Mouse (Mus musculus): Measurements from ENCODE around the gene Cldn10. TPM values are rescaled to one million over a fixed set of nuclear protein-coding genes. Genes with fewer than 3 reads are reported as not detected.
A peak's percentile ranks its signal among the peaks of the same experiment; 100 is the strongest.
"Not testable (repeated sequence)": the region's sequence is repeated elsewhere in the genome, so short reads cannot be mapped to it uniquely, and the experiment has no call there.

The Cldn10 gene
- under 1 TPM in 1 of 2 experiments, not detected in 1; 0.14 TPM for total RNA-seq (2021)
- long read RNA-seq, experiment 1: 0 reads
- long read RNA-seq, experiment 2: 0 reads

- DNase-seq: no peak
Observed at GRCm38 (mm10) chr14:118787621-118788020, at the start of gene Cldn10. TSS of gene Cldn10 (plus strand) at chr14:118787908.

- no peak for DNase-seq
Observed at GRCm38 (mm10) chr14:118741780-118742179, 45.9 kb upstream of the Cldn10 start.

GRCm38 (mm10) chr14:118742862-118743261, 44.8 kb upstream of the Cldn10 start:
- DNase-seq: no peak

GRCm38 (mm10) chr14:118749068-118749467, 38.6 kb upstream of the Cldn10 start:
- no peak for DNase-seq

GRCm38 (mm10) chr14:118749715-118750114, 38.0 kb upstream of the Cldn10 start:
- DNase-seq: no peak

- no peak for DNase-seq
Observed at GRCm38 (mm10) chr14:118750505-118751192, 37.1 kb upstream of the Cldn10 start.

- no peak for DNase-seq
Observed at GRCm38 (mm10) chr14:118751193-118751753, 36.4 kb upstream of the Cldn10 start.

GRCm38 (mm10) chr14:118756015-118756414, 31.7 kb upstream of the Cldn10 start:
- no peak for DNase-seq

- no peak for DNase-seq
Observed at GRCm38 (mm10) chr14:118756566-118756965, 31.1 kb upstream of the Cldn10 start.

GRCm38 (mm10) chr14:118763362-118763761, 24.3 kb upstream of the Cldn10 start:
- DNase-seq: not testable (repeated sequence)

GRCm38 (mm10) chr14:118763917-118764495, 23.7 kb upstream of the Cldn10 start:
- DNase-seq: no peak

- no peak for DNase-seq
Observed at GRCm38 (mm10) chr14:118765306-118765705, 22.4 kb upstream of the Cldn10 start.

GRCm38 (mm10) chr14:118765951-118766350, 21.8 kb upstream of the Cldn10 start:
- no peak for DNase-seq

- DNase-seq: no peak
Observed at GRCm38 (mm10) chr14:118766368-118766767, 21.3 kb upstream of the Cldn10 start.

GRCm38 (mm10) chr14:118767673-118768353, 19.9 kb upstream of the Cldn10 start:
- peak; percentile 72 for DNase-seq

GRCm38 (mm10) chr14:118768354-118768713, 19.4 kb upstream of the Cldn10 start:
- DNase-seq: no peak

- no peak for DNase-seq
Observed at GRCm38 (mm10) chr14:118773668-118774067, 14.0 kb upstream of the Cldn10 start.

- DNase-seq: no peak
Observed at GRCm38 (mm10) chr14:118774507-118775428, 12.9 kb upstream of the Cldn10 start.

GRCm38 (mm10) chr14:118775554-118775953, 12.2 kb upstream of the Cldn10 start:
- DNase-seq: no peak

GRCm38 (mm10) chr14:118776372-118776771, 11.3 kb upstream of the Cldn10 start:
- no peak for DNase-seq

- DNase-seq: no peak
Observed at GRCm38 (mm10) chr14:118777478-118777877, 10.2 kb upstream of the Cldn10 start.

- DNase-seq: no peak
Observed at GRCm38 (mm10) chr14:118781601-118782000, 6.1 kb upstream of the Cldn10 start.
